Mouse (Mus musculus) heart, embryonic 16.5 days (tissue): Measurements from ENCODE around the gene Slc35e1. TPM values are rescaled to one million over a fixed set of nuclear protein-coding genes. Genes with fewer than 3 reads are reported as not detected.
A peak's percentile ranks its signal among the peaks of the same experiment; 100 is the strongest.

Experiments used
- ATAC-seq: fragments of 200-750 bp; cut with Nextera tagmentation; replicated peaks from 2 replicates; pipeline ENCODE4 v1.8.0; 2017; ENCODE audit warnings: moderate number of reproducible peaks; ENCODE audit not compliant: insufficient read depth, low FRiP score; ENCODE audit errors: extremely low read depth
- H3K27ac ChIP-seq: fragments of 300-500 bp; sonication (generic); 2 replicates; pipeline ENCODE4 v1.5.1; 2014; ENCODE audit warnings: mild to moderate bottlenecking, low read length, control low read depth, moderate library complexity
- H3K27me3 ChIP-seq: fragments of 300-500 bp; sonication (generic); 2 replicates; pipeline ENCODE4 v1.6.1; 2014; ENCODE audit warnings: low read length, mixed read lengths; ENCODE audit not compliant: control insufficient read depth, insufficient read depth
- H3K36me3 ChIP-seq: fragments of 300-500 bp; sonication (generic); 2 replicates; pipeline ENCODE4 v1.6.1; 2014; ENCODE audit not compliant: control insufficient read depth, insufficient read depth
- H3K4me1 ChIP-seq: fragments of 300-500 bp; sonication (generic); 2 replicates; pipeline ENCODE4 v1.6.1; 2014; ENCODE audit warnings: low read length, mixed read lengths; ENCODE audit not compliant: control insufficient read depth, insufficient read depth
- H3K4me2 ChIP-seq: fragments of 300-500 bp; sonication (generic); 2 replicates; pipeline ENCODE4 v1.6.1; 2014; ENCODE audit warnings: low read depth, mild to moderate bottlenecking, control low read depth, low read length
- H3K4me3 ChIP-seq: fragments of 300-500 bp; sonication (generic); 2 replicates; pipeline ENCODE4 v1.5.1; 2014; ENCODE audit warnings: mild to moderate bottlenecking, control low read depth, low read length
- H3K9ac ChIP-seq: fragments of 300-500 bp; sonication (generic); 2 replicates; pipeline ENCODE4 v1.6.1; 2014; ENCODE audit warnings: low read length, control low read depth
- H3K9me3 ChIP-seq: fragments of 300-500 bp; sonication (generic); replicated peaks from 2 replicates; pipeline ENCODE4 v1.6.1; 2016; ENCODE audit warnings: low read length; ENCODE audit not compliant: control insufficient read depth
- WGBS: fragments of 180-500 bp; shearing (Covaris S2); extraction: QIAGEN DNeasy Blood & Tissue Kit; methylation state at CpG from one replicate; pipeline ENCODE4 v1.1.7; 2014; 5-methylcytosine and 5-hydroxymethylcytosine counted together
- polyA plus RNA-seq: library from polyadenylated mRNA; unstranded; fragments of >200 nt; fragmentation: Nextera tagmentation; extraction: Ambion mirVana; gene quantifications from 2 replicates; pipeline ENCODE4 v1.2.1, GENCODE M21; 2015

Gene Slc35e1
- polyA plus RNA-seq, 1 experiment from 2014 or later, result 7.8 TPM

GRCm38 (mm10) chr8:72459881-72460533 lies 32.4 kb downstream of the Slc35e1 start:
- Histone ChIP-seq H3K4me1 (no peaks in the 10 kb centered on the region), H3K36me3 (peaks cover 60% of the 10 kb centered on the region), H3K27me3 (no peaks in the 10 kb centered on the region), H3K4me3 (no peak overlapping the region), H3K4me2 (no peak overlapping the region), H3K9me3 (no peaks in the 10 kb centered on the region), H3K9ac (no peak overlapping the region), H3K27ac (no peak overlapping the region)
- 93% methylated on average over 4 of the region's 4 CpGs for WGBS
- ATAC-seq, result no peak

GRCm38 (mm10) chr8:72458457-72458856 lies 34.0 kb downstream of the Slc35e1 start:
- no peak for ATAC-seq

GRCm38 (mm10) chr8:72457806-72458205 lies 34.6 kb downstream of the Slc35e1 start:
- WGBS, result 81% methylated on average over 3 of the region's 3 CpGs
- ATAC-seq, result no peak

More at GRCm38 (mm10) chr8:72458457-72458856, 34.0 kb downstream of the Slc35e1 start:
- H3K9me3 ChIP-seq, result peaks cover 5% of the 10 kb centered on the region; the same call in 1 of the 2 replicates
- H3K27ac ChIP-seq, result no peak overlapping the region
- no peaks in the 10 kb centered on the region for H3K27me3 ChIP-seq
- no peak overlapping the region for H3K4me2 ChIP-seq
- no peaks in the 10 kb centered on the region for H3K4me1 ChIP-seq
- peaks cover 57% of the 10 kb centered on the region for H3K36me3 ChIP-seq
- 85% methylated on average over 6 of the region's 6 CpGs for WGBS
- no peak overlapping the region for H3K4me3 ChIP-seq
- H3K9ac ChIP-seq, result no peak overlapping the region

GRCm38 (mm10) chr8:72455317-72455716 lies 37.1 kb downstream of the Slc35e1 start:
- WGBS, result 58% methylated on average over 4 of the region's 4 CpGs
- no peak overlapping the region for H3K4me3 ChIP-seq
- peaks cover 5% of the 10 kb centered on the region; the same call in 1 of the 2 replicates for H3K9me3 ChIP-seq
- no peak overlapping the region for H3K9ac ChIP-seq
- ATAC-seq, result no peak
- no peak overlapping the region for H3K27ac ChIP-seq
- H3K36me3 ChIP-seq, result peaks cover 39% of the 10 kb centered on the region
- H3K27me3 ChIP-seq, result no peaks in the 10 kb centered on the region
- no peak overlapping the region for H3K4me2 ChIP-seq
- no peaks in the 10 kb centered on the region for H3K4me1 ChIP-seq

More at GRCm38 (mm10) chr8:72457806-72458205, 34.6 kb downstream of the Slc35e1 start:
- Histone ChIP-seq H3K4me3 (no peak overlapping the region), H3K9me3 (peaks cover 5% of the 10 kb centered on the region; the same call in 1 of the 2 replicates), H3K4me2 (no peak overlapping the region), H3K4me1 (no peaks in the 10 kb centered on the region), H3K36me3 (peaks cover 55% of the 10 kb centered on the region), H3K27me3 (no peaks in the 10 kb centered on the region), H3K27ac (no peak overlapping the region), H3K9ac (no peak overlapping the region)

GRCm38 (mm10) chr8:72453904-72454303 lies 38.5 kb downstream of the Slc35e1 start:
- H3K36me3 ChIP-seq, result peaks cover 34% of the 10 kb centered on the region
- WGBS, result 96% methylated on average over 2 of the region's 2 CpGs

GRCm38 (mm10) chr8:72451516-72451915 lies 40.9 kb downstream of the Slc35e1 start:
- H3K9ac ChIP-seq, result no peak overlapping the region
- H3K4me1 ChIP-seq, result no peaks in the 10 kb centered on the region
- WGBS, result 64% methylated on average over 8 of the region's 8 CpGs
- no peak overlapping the region for H3K27ac ChIP-seq
- no peaks in the 10 kb centered on the region for H3K27me3 ChIP-seq
- H3K9me3 ChIP-seq, result peaks cover 5% of the 10 kb centered on the region; the same call in 1 of the 2 replicates
- H3K4me3 ChIP-seq, result no peak overlapping the region
- peaks cover 30% of the 10 kb centered on the region for H3K36me3 ChIP-seq
- ATAC-seq, result no peak
- H3K4me2 ChIP-seq, result no peak overlapping the region

More at GRCm38 (mm10) chr8:72453904-72454303, 38.5 kb downstream of the Slc35e1 start:
- H3K4me1 ChIP-seq, result no peaks in the 10 kb centered on the region
- H3K27me3 ChIP-seq, result no peaks in the 10 kb centered on the region
- H3K4me3 ChIP-seq, result no peak overlapping the region
- H3K9me3 ChIP-seq, result peaks cover 5% of the 10 kb centered on the region; the same call in 1 of the 2 replicates
- no peak overlapping the region for H3K9ac ChIP-seq
- no peak for ATAC-seq
- no peak overlapping the region for H3K27ac ChIP-seq
- H3K4me2 ChIP-seq, result no peak overlapping the region

- H3K27me3 ChIP-seq, result no peaks in the 10 kb centered on the region
- H3K4me1 ChIP-seq, result no peaks in the 10 kb centered on the region
- H3K36me3 ChIP-seq, result peaks cover 6% of the 10 kb centered on the region; the same call in 1 of the 2 replicates
- H3K27ac ChIP-seq, result no peak overlapping the region
- ATAC-seq, result no peak
- no peak overlapping the region for H3K4me3 ChIP-seq
- no peaks in the 10 kb centered on the region for H3K9me3 ChIP-seq
- no peak overlapping the region for H3K4me2 ChIP-seq
- 88% methylated on average over 6 of the region's 6 CpGs for WGBS
- no peak overlapping the region for H3K9ac ChIP-seq
Measured at GRCm38 (mm10) chr8:72445071-72445470, 47.3 kb downstream of the Slc35e1 start.

GRCm38 (mm10) chr8:72443994-72444350 lies 48.4 kb downstream of the Slc35e1 start:
- ATAC-seq, result peak; percentile 35
- 33% methylated on average over 6 of the region's 6 CpGs for WGBS
- Histone ChIP-seq H3K9me3 (no peaks in the 10 kb centered on the region), H3K4me2 (peak overlapping the region; percentile 74), H3K36me3 (no peaks in the 10 kb centered on the region), H3K9ac (peak overlapping the region; percentile 85), H3K4me3 (peak overlapping the region; percentile 60), H3K27ac (0 out of 2 replicates have a peak overlapping the region, but pooled peaks have one; percentile 66), H3K27me3 (no peaks in the 10 kb centered on the region), H3K4me1 (no peaks in the 10 kb centered on the region)

- no peaks in the 10 kb centered on the region for H3K4me1 ChIP-seq
- 0 out of 2 replicates have a peak within 1 kb of the TSS, but pooled peaks have one; percentile 66 for H3K27ac ChIP-seq
- no peaks in the 10 kb centered on the region for H3K9me3 ChIP-seq
- no peaks in the 10 kb centered on the region for H3K36me3 ChIP-seq
- peak within 1 kb of the TSS; percentile 60 for H3K4me3 ChIP-seq
- peak within 1 kb of the TSS; percentile 85 for H3K9ac ChIP-seq
- H3K4me2 ChIP-seq, result peak within 1 kb of the TSS; percentile 74
- ATAC-seq, result peak; percentile 99
- 5% methylated on average over 34 of the region's 34 CpGs for WGBS
- no peaks in the 10 kb centered on the region for H3K27me3 ChIP-seq
Measured at GRCm38 (mm10) chr8:72443338-72443993, 48.9 kb downstream of the Slc35e1 start, which contains the start of the genes Calr3 and 1700030K09Rik. Gene Calr3, minus strand, starts transcription at chr8:72443870. Gene 1700030K09Rik, plus strand, starts transcription at chr8:72443880.
